ENCODE assay signal across 13 mouse cellular contexts in the genomic region with DNA sequence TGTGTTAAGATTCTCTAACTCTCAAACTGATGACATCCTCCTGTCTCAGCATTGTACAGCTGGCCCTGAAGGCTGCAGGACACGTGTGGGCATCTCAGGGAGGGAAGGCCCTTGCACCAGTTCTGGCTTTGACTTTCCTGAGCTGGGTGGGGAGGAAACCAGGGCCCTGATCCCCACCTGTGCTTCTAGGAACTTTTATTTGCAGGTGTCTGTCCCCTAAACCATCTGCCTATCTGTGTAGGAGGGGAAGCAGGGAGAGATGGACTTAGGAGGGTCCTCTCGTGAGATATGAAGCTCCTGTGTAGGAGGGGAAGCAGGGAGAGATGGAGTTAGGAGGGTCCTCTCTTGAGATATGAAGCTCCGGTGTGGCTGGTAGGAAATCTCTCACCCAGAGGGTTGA. TPM values are rescaled to one million over a fixed set of nuclear protein-coding genes. Genes with fewer than 3 reads are reported as not detected.
DNase-seq lines count a peak whose midpoint lies in the region; ATAC-seq and TF ChIP-seq lines count a peak whose summit lies in the region.
"Had no signal": no experiment of that assay in that cellular context is flagged by ENCODE, and none has a peak within 500 bp of the region (broad histone marks: within the 10 kb centered on the region; RNA-seq: fewer than 3 reads in every experiment).

No protein-coding gene starts in this region.

- H3K4me1 ChIP-seq in hindbrain, embryonic 12.5 days = peaks cover 7% of the 10 kb centered on the region; the same call in 1 of the 2 replicates
- H3K4me1 ChIP-seq in hindbrain, embryonic 14.5 days (replicated peaks; ENCODE audit: control insufficient read depth, insufficient read depth, low read length) = peaks cover 9% of the 10 kb centered on the region; the same call in 1 of the 2 replicates
- peaks cover 4% of the 10 kb centered on the region; the same call in 1 of the 2 replicates for H3K4me1 ChIP-seq in testis, adult 2 months (ENCODE audit: control insufficient read depth, insufficient read depth, low read length)
- H3K4me1 ChIP-seq in limb, embryonic 12.5 days (replicated peaks) = peaks cover 60% of the 10 kb centered on the region
- H3K4me1 ChIP-seq: neural tube, embryonic 12.5 days had no signal

- no peak overlapping the region for H3K4me2 ChIP-seq in hindbrain, embryonic 12.5 days (replicated peaks)
- H3K4me2 ChIP-seq in hindbrain, embryonic 14.5 days (replicated peaks) = no peak overlapping the region
- H3K4me2 ChIP-seq in limb, embryonic 12.5 days = no peak overlapping the region
- H3K4me2 ChIP-seq: forebrain, embryonic 15.5 days; hindbrain, embryonic 15.5 days; neural tube, embryonic 12.5 days had no signal

- H3K9ac ChIP-seq in hindbrain, embryonic 12.5 days = no peak overlapping the region
- no peak overlapping the region for H3K9ac ChIP-seq in hindbrain, embryonic 14.5 days
- H3K9ac ChIP-seq in limb, embryonic 12.5 days (replicated peaks) = 0 out of 2 replicates have a peak overlapping the region, but pooled peaks have one; percentile 31
- H3K9ac ChIP-seq: forebrain, embryonic 15.5 days; hindbrain, embryonic 15.5 days had no signal

- ATAC-seq in hindbrain, embryonic 12.5 days (ENCODE audit: low FRiP score) = no peak
- ATAC-seq in hindbrain, embryonic 14.5 days (ENCODE audit: low FRiP score) = no peak
- ATAC-seq in limb, embryonic 12.5 days (ENCODE audit: insufficient number of reproducible peaks, insufficient read depth, low FRiP score, low TSS enrichment, low read depth) = no peak; the same call in 1 of the 2 replicates
- no peak for ATAC-seq in monocyte, adult 5-6 weeks (replicated peaks; ENCODE audit: insufficient number of reproducible peaks, low FRiP score, low TSS enrichment, poor library complexity, severe bottlenecking)
- ATAC-seq: forebrain, embryonic 15.5 days had no signal

- TF ChIP-seq POLR2A in testis, adult 2 months (IDR thresholded peaks at IDR 0.05; ENCODE audit: control insufficient read depth, low read depth, low read length) = no peak

- H3K27ac ChIP-seq in hindbrain, embryonic 12.5 days = 0 out of 2 replicates have a peak overlapping the region, but pooled peaks have one; percentile 23
- H3K27ac ChIP-seq in hindbrain, embryonic 14.5 days = no peak overlapping the region
- peak overlapping the region; percentile 49; the same call in 1 of the 2 replicates for H3K27ac ChIP-seq in testis, adult 2 months (ENCODE audit: control insufficient read depth, insufficient read depth, low read depth, low read length)
- peak overlapping the region; percentile 98 for H3K27ac ChIP-seq in limb, embryonic 12.5 days
- H3K27ac ChIP-seq: forebrain, embryonic 15.5 days; hindbrain, embryonic 15.5 days had no signal

- H3K36me3 ChIP-seq in hindbrain, embryonic 12.5 days = peaks cover 3% of the 10 kb centered on the region; the same call in 1 of the 2 replicates
- peaks cover 3% of the 10 kb centered on the region; the same call in 1 of the 2 replicates for H3K36me3 ChIP-seq in hindbrain, embryonic 14.5 days (replicated peaks; ENCODE audit: control insufficient read depth, insufficient read depth)
- H3K36me3 ChIP-seq in testis, adult 2 months (ENCODE audit: control insufficient read depth, insufficient read depth, low read length) = no peaks in the 10 kb centered on the region; the same call in 1 of the 2 replicates
- H3K36me3 ChIP-seq in limb, embryonic 12.5 days = peaks cover 19% of the 10 kb centered on the region
- H3K36me3 ChIP-seq: forebrain, embryonic 15.5 days; hindbrain, embryonic 15.5 days had no signal

- H3K4me3 ChIP-seq in hindbrain, embryonic 12.5 days = no peak overlapping the region
- no peak overlapping the region for H3K4me3 ChIP-seq in hindbrain, embryonic 14.5 days (replicated peaks; ENCODE audit: low read length)
- H3K4me3 ChIP-seq in testis, adult 2 months (ENCODE audit: control insufficient read depth, low read depth, low read length) = no peak overlapping the region
- no peak overlapping the region for H3K4me3 ChIP-seq in limb, embryonic 12.5 days (replicated peaks)
- H3K4me3 ChIP-seq: forebrain, embryonic 15.5 days; hindbrain, embryonic 15.5 days; neural tube, embryonic 12.5 days had no signal

- no peaks in the 10 kb centered on the region for H3K9me3 ChIP-seq in hindbrain, embryonic 12.5 days (replicated peaks)
- no peaks in the 10 kb centered on the region for H3K9me3 ChIP-seq in hindbrain, embryonic 14.5 days (ENCODE audit: control insufficient read depth, low read length)
- no peaks in the 10 kb centered on the region for H3K9me3 ChIP-seq in limb, embryonic 12.5 days
- H3K9me3 ChIP-seq: forebrain, embryonic 15.5 days; hindbrain, embryonic 15.5 days; neural tube, embryonic 12.5 days had no signal

- TF ChIP-seq CTCF in testis, adult 2 months (IDR thresholded peaks at IDR 0.05; ENCODE audit: control insufficient read depth, insufficient read depth, insufficient replicate concordance, low read depth, low read length) = no peak

- no peaks in the 10 kb centered on the region for H3K27me3 ChIP-seq in hindbrain, embryonic 12.5 days
- H3K27me3 ChIP-seq in hindbrain, embryonic 14.5 days (ENCODE audit: control insufficient read depth, insufficient read depth, low read length) = no peaks in the 10 kb centered on the region
- H3K27me3 ChIP-seq in testis, adult 2 months (ENCODE audit: control insufficient read depth, insufficient read depth, low read length) = no peaks in the 10 kb centered on the region
- H3K27me3 ChIP-seq in limb, embryonic 12.5 days = no peaks in the 10 kb centered on the region
- H3K27me3 ChIP-seq: forebrain, embryonic 15.5 days; hindbrain, embryonic 15.5 days; neural tube, embryonic 12.5 days had no signal

- 65% methylated on average over 3 of the region's 3 CpGs for WGBS in hindbrain, embryonic 12.5 days
- 78% methylated on average over 3 of the region's 3 CpGs for WGBS in hindbrain, embryonic 14.5 days
- 33% methylated on average over 3 of the region's 3 CpGs for WGBS in limb, embryonic 12.5 days

- DNase-seq in hindbrain, embryonic 14.5 days (ENCODE audit: low spot score) = no peak
- DNase-seq in testis, postnatal 10 days (ENCODE audit: low spot score) = no peak
- no peak for DNase-seq in urinary bladder, postnatal 14 days (ENCODE audit: low spot score)
- DNase-seq: cerebellum, postnatal 36 days; right cerebral cortex, postnatal 25 days had no signal

RNA-seq across cellular contexts. Expression of a gene that starts 0.5 kb away (rescaled TPM):
- 8.5 and 9.5 TPM in 2 replicates for polyA plus RNA-seq in hindbrain, embryonic 12.5 days (2016; fragmentation: Nextera tagmentation; extraction: Ambion mirVana)
- polyA plus RNA-seq in hindbrain, embryonic 14.5 days (2014; fragmentation: Nextera tagmentation; extraction: Ambion mirVana) = 11.3 and 12.4 TPM in 2 replicates
- polyA plus RNA-seq in testis, adult 2 months (2012; rRNA removed) = 4.1 and 5.2 TPM in 2 replicates
- polyA plus RNA-seq in limb, embryonic 12.5 days (2016; fragmentation: Nextera tagmentation; extraction: Ambion mirVana) = 11.0 and 12.0 TPM in 2 replicates
- total RNA-seq in monocyte, adult 5-6 weeks (2017) = not detected in 3 replicates
- total RNA-seq: megakaryocyte-erythroid progenitor cell, adult 5-6 weeks had no signal

RNA-seq across cellular contexts. Expression of a gene that starts 32.9 kb away (rescaled TPM):
- 42.5 and 43.2 TPM in 2 replicates for polyA plus RNA-seq in hindbrain, embryonic 12.5 days (2016; fragmentation: Nextera tagmentation; extraction: Ambion mirVana)
- polyA plus RNA-seq in hindbrain, embryonic 14.5 days (2014; fragmentation: Nextera tagmentation; extraction: Ambion mirVana) = 39.8 and 41.7 TPM in 2 replicates
- polyA plus RNA-seq in testis, adult 2 months (2012; rRNA removed) = 5.4 and 7.0 TPM in 2 replicates
- polyA plus RNA-seq in limb, embryonic 12.5 days (2016; fragmentation: Nextera tagmentation; extraction: Ambion mirVana) = 58.0 and 60.1 TPM in 2 replicates
- 13.3 to 21.2 TPM (median 17.5 TPM) in 3 replicates for total RNA-seq in monocyte, adult 5-6 weeks (2017)

RNA-seq across cellular contexts. Expression of a gene that starts 37.7 kb away (rescaled TPM):
- polyA plus RNA-seq in hindbrain, embryonic 12.5 days (2016; fragmentation: Nextera tagmentation; extraction: Ambion mirVana) = not detected in 2 replicates
- polyA plus RNA-seq in hindbrain, embryonic 14.5 days (2014; fragmentation: Nextera tagmentation; extraction: Ambion mirVana) = not detected in 2 replicates
- 0.23 and 0.40 TPM in 2 replicates for polyA plus RNA-seq in testis, adult 2 months (2012; rRNA removed)
- polyA plus RNA-seq in limb, embryonic 12.5 days (2016; fragmentation: Nextera tagmentation; extraction: Ambion mirVana) = 0.31 and 0.42 TPM in 2 replicates
- not detected in 3 replicates for total RNA-seq in monocyte, adult 5-6 weeks (2017)
- polyA plus RNA-seq: forebrain, embryonic 15.5 days; hindbrain, embryonic 15.5 days; neural tube, embryonic 12.5 days had no signal

RNA-seq across cellular contexts. Expression of a gene that starts 50.3 kb away (rescaled TPM):
- 24.4 and 26.9 TPM in 2 replicates for polyA plus RNA-seq in hindbrain, embryonic 12.5 days (2016; fragmentation: Nextera tagmentation; extraction: Ambion mirVana)
- 28.1 and 29.4 TPM in 2 replicates for polyA plus RNA-seq in hindbrain, embryonic 14.5 days (2014; fragmentation: Nextera tagmentation; extraction: Ambion mirVana)
- polyA plus RNA-seq in testis, adult 2 months (2012; rRNA removed) = 14.1 and 14.8 TPM in 2 replicates
- polyA plus RNA-seq in limb, embryonic 12.5 days (2016; fragmentation: Nextera tagmentation; extraction: Ambion mirVana) = 24.6 and 26.0 TPM in 2 replicates
- total RNA-seq in monocyte, adult 5-6 weeks (2017) = 16.3 to 21.8 TPM (median 20.8 TPM) in 3 replicates
